Mouse (Mus musculus): ENCODE results near the gene Cphx3. TPM values are rescaled to one million over a fixed set of nuclear protein-coding genes. Genes with fewer than 3 reads are reported as not detected.
"Not testable (repeated sequence)": the region's sequence is repeated elsewhere in the genome, so short reads cannot be mapped to it uniquely, and the experiment has no call there.

The Cphx3 gene
- polyA plus RNA-seq, 1 experiment: 3.9 TPM

DNA sequence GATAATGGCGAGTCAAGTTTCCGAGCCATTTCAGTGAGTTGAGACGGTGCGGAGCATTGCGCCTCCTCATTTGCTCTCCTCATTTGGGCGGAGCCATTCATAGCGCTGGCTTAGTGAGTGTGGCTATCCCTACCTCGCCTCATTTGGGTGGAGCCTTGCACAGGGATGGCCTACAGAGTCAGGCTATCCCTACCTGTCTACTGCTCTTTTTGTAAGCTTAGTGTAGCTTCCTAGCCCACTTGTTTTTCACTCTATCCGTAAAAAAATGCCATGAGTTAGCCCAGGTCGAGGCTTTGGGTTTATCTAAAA is 14.8 kb upstream of the Cphx3 start, which contains the start of gene Tmem254c:
TSS of gene Tmem254c (minus strand) at position 31 of the 309 bp plus-strand sequence.
- not testable (repeated sequence) for H3K9ac ChIP-seq (ENCODE audit: low read depth, poor library complexity, severe bottlenecking); H3K36me3 ChIP-seq (ENCODE audit: control insufficient read depth, insufficient read depth, low read length, poor library complexity, severe bottlenecking); H3K27ac ChIP-seq (ENCODE audit: insufficient read depth, low read length); H3K9me3 ChIP-seq (replicated peaks; ENCODE audit: control insufficient read depth, insufficient read depth, low read length, poor library complexity, severe bottlenecking); H3K27me3 ChIP-seq (ENCODE audit: control insufficient read depth, insufficient read depth, low read length, poor library complexity, severe bottlenecking); H3K4me1 ChIP-seq (ENCODE audit: control insufficient read depth, insufficient read depth, low read length); H3K4me3 ChIP-seq (ENCODE audit: low read depth, low read length)

DNA sequence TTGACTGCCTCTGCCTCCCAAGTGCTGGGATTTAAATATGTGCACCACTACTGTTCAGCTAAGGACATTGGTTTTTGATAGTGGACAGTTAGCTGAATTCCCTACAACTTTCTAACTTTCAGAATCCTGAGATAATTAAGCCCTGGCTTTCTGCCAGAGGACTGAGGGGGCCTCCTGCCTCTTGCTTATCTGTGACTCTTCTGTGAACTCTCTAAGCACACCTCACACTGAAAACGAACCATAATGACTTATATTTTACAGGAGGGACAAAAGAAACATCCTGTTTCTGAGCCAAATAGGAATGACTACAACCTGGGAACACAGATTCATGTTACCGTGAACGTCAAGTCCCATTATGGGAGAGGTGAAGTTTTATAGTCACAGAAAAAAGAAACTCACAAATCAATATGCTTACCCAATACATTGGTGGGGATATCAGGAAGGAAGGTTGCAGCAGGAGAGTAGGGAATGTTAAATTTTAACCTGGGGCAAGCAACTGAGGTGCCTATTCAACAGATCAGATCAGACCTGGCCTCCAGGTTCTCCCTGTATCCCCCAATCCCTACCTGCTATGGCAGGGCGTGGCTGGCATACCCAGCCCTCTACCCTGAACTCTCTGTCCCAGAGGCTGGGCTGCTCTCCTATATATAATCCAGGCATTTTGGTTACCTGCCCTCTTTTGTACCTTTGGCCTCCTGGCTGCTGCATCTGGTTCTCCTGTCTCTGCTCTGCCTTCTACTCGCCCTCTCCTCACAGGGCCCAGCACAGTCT is 5.3 kb upstream of the Cphx3 start:
- not testable (repeated sequence) for H3K9ac ChIP-seq (ENCODE audit: low read depth, poor library complexity, severe bottlenecking); H3K27me3 ChIP-seq (ENCODE audit: control insufficient read depth, insufficient read depth, low read length, poor library complexity, severe bottlenecking); H3K4me3 ChIP-seq (ENCODE audit: low read depth, low read length); H3K4me1 ChIP-seq (ENCODE audit: control insufficient read depth, insufficient read depth, low read length); H3K9me3 ChIP-seq (replicated peaks; ENCODE audit: control insufficient read depth, insufficient read depth, low read length, poor library complexity, severe bottlenecking); H3K36me3 ChIP-seq (ENCODE audit: control insufficient read depth, insufficient read depth, low read length, poor library complexity, severe bottlenecking); H3K27ac ChIP-seq (ENCODE audit: insufficient read depth, low read length)

DNA sequence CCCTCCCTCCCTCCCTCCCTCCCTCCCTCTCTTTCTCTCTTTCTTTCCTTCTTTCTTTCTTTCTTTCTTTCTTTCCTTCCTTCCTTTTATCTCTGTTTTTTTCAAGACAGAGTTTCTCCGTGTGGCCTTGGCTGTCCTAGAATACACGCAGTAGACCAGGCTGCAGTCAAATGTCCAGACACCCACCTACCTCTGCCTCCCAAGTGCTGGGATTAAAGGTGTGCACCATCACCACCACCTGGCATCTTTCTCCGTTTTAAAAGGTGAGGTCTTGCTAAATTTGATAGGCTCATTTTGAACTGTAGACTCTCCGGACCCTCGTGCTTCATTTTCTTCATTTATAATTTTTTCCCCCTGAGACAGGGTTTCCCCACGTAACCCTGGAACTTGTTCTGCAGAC is 881 bp upstream of the Cphx3 start, which contains the start of gene Cphx2:
TSS of gene Cphx2 (plus strand) at position 301 of the 400 bp plus-strand sequence.
- not testable (repeated sequence) for H3K9ac ChIP-seq (ENCODE audit: low read depth, poor library complexity, severe bottlenecking); H3K27me3 ChIP-seq (ENCODE audit: control insufficient read depth, insufficient read depth, low read length, poor library complexity, severe bottlenecking)

DNA sequence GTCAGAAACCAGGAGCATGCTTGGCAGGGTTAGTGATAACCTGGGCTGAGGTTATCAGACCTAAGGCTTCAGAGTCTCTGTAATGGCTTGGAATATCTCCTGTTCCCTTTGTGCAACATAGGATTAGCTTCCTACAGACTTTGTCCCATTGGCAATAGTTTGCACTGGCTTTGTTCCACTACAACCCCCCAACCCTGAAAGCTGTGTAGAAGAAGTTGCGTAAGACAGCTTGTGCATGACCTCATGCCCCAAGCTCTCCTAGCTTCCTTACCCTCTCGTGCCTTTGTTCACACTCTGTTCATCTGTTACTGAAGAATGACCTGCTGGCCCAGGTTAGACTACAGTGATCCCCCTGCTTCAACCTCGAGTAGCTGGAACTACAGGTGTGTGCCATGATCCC is 15.5 kb downstream of the Cphx3 start:
- not testable (repeated sequence) for H3K4me3 ChIP-seq (ENCODE audit: low read depth, low read length); H3K9ac ChIP-seq (ENCODE audit: low read depth, poor library complexity, severe bottlenecking); H3K9me3 ChIP-seq (replicated peaks; ENCODE audit: control insufficient read depth, insufficient read depth, low read length, poor library complexity, severe bottlenecking); H3K36me3 ChIP-seq (ENCODE audit: control insufficient read depth, insufficient read depth, low read length, poor library complexity, severe bottlenecking); H3K27ac ChIP-seq (ENCODE audit: insufficient read depth, low read length); H3K27me3 ChIP-seq (ENCODE audit: control insufficient read depth, insufficient read depth, low read length, poor library complexity, severe bottlenecking); H3K4me1 ChIP-seq (ENCODE audit: control insufficient read depth, insufficient read depth, low read length)

More for the DNA sequence above, 881 bp upstream of the Cphx3 start, which contains the start of gene Cphx2:
- H3K36me3 ChIP-seq (ENCODE audit: control insufficient read depth, insufficient read depth, low read length, poor library complexity, severe bottlenecking); H3K9me3 ChIP-seq (replicated peaks; ENCODE audit: control insufficient read depth, insufficient read depth, low read length, poor library complexity, severe bottlenecking); H3K4me1 ChIP-seq (ENCODE audit: control insufficient read depth, insufficient read depth, low read length); H3K4me3 ChIP-seq (ENCODE audit: low read depth, low read length); H3K27ac ChIP-seq (ENCODE audit: insufficient read depth, low read length): not testable (repeated sequence)

DNA sequence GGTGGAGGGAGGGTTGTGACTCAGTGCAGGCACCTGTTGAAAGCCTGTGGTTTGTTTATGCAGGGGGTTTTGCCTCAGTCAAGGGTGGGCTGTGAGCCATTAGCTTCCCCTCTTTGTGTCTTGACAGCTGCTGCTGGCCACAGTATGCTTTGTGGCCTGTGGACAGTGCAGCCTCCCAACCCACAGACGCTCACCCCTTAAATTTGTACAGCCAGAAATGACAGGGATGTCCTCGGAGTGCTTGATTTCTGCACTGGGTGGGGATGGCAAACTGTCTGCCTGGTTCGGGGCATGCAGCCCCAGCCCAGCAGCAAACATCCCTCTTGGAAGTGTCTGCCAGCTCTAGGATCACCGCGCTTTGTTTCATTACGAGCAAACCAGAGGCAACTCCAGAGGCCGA is 36.1 kb downstream of the Cphx3 start, which contains the start of gene Duxbl2:
TSS of gene Duxbl2 (plus strand) at position 200 of the 400 bp plus-strand sequence.
- not testable (repeated sequence) for H3K4me1 ChIP-seq (ENCODE audit: control insufficient read depth, insufficient read depth, low read length); H3K27me3 ChIP-seq (ENCODE audit: control insufficient read depth, insufficient read depth, low read length, poor library complexity, severe bottlenecking); H3K9ac ChIP-seq (ENCODE audit: low read depth, poor library complexity, severe bottlenecking); H3K4me3 ChIP-seq (ENCODE audit: low read depth, low read length); H3K9me3 ChIP-seq (replicated peaks; ENCODE audit: control insufficient read depth, insufficient read depth, low read length, poor library complexity, severe bottlenecking); H3K36me3 ChIP-seq (ENCODE audit: control insufficient read depth, insufficient read depth, low read length, poor library complexity, severe bottlenecking); H3K27ac ChIP-seq (ENCODE audit: insufficient read depth, low read length)

DNA sequence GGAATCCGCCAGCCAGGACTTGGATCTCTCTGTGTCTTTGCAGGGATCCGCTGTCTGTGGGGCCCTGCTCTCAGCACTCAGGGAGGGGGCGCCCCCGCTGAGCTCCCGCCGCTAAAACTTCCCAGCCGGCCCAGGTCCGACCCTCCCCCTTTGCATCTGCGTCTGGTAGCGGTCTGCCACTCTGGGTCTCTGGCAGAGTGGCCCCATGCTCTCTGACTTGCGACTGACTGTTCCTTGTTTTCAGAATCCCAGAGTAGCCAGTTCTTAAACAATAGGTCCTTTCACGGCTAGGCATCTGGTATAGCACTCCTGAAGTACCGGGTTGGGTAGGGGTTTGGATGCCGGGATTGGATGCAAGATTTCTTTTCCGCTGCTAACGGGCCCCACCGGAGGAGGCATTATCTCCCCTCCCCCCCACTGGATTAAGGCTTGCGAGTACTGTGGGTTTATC is 36.5 kb downstream of the Cphx3 start:
- H3K9me3 ChIP-seq (replicated peaks; ENCODE audit: control insufficient read depth, insufficient read depth, low read length, poor library complexity, severe bottlenecking); H3K36me3 ChIP-seq (ENCODE audit: control insufficient read depth, insufficient read depth, low read length, poor library complexity, severe bottlenecking); H3K27me3 ChIP-seq (ENCODE audit: control insufficient read depth, insufficient read depth, low read length, poor library complexity, severe bottlenecking); H3K4me3 ChIP-seq (ENCODE audit: low read depth, low read length); H3K9ac ChIP-seq (ENCODE audit: low read depth, poor library complexity, severe bottlenecking); H3K4me1 ChIP-seq (ENCODE audit: control insufficient read depth, insufficient read depth, low read length); H3K27ac ChIP-seq (ENCODE audit: insufficient read depth, low read length): not testable (repeated sequence)

DNA sequence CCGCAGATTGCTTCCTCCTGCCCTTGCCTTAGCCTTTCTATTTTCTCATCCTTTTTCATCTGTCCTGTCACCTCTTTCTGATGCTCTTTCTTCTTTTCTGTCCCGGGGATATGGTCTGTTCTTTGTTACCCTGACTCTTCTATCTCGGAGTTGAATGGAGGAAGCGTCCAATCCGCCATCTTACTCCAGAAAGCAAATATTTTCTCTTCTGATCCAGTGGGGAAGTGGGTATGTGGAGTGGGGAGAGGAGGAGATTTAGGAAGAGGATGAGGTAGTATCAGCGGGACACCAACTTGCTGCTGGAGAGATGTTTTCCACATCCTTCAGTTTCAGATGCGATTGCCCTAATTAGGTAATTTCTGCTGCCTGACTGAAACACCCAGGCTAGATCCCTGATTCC is 37.0 kb downstream of the Cphx3 start:
- H3K27me3 ChIP-seq (ENCODE audit: control insufficient read depth, insufficient read depth, low read length, poor library complexity, severe bottlenecking); H3K4me1 ChIP-seq (ENCODE audit: control insufficient read depth, insufficient read depth, low read length); H3K27ac ChIP-seq (ENCODE audit: insufficient read depth, low read length); H3K9me3 ChIP-seq (replicated peaks; ENCODE audit: control insufficient read depth, insufficient read depth, low read length, poor library complexity, severe bottlenecking); H3K9ac ChIP-seq (ENCODE audit: low read depth, poor library complexity, severe bottlenecking); H3K4me3 ChIP-seq (ENCODE audit: low read depth, low read length); H3K36me3 ChIP-seq (ENCODE audit: control insufficient read depth, insufficient read depth, low read length, poor library complexity, severe bottlenecking): not testable (repeated sequence)

DNA sequence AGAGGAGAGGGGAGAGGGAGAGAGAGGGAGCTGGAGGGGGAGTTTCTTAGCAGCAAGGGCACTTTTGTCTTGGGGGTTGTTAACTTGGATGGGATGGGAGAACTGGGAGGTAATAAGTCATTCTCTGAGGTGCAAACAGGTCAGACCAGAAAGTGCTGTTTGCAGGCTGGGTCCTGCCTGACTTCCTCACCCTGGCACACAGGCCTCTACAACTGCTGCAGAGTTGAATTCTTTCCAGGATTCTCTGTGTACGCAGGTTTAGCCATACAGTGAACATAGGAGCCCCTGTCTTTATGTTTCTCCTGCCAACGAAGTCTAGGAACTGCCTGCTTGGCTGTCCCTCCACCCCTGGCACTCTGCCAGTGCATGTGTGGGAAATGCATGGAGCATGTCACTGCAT is 65.0 kb downstream of the Cphx3 start:
- H3K9ac ChIP-seq (ENCODE audit: low read depth, poor library complexity, severe bottlenecking); H3K27me3 ChIP-seq (ENCODE audit: control insufficient read depth, insufficient read depth, low read length, poor library complexity, severe bottlenecking); H3K4me1 ChIP-seq (ENCODE audit: control insufficient read depth, insufficient read depth, low read length); H3K36me3 ChIP-seq (ENCODE audit: control insufficient read depth, insufficient read depth, low read length, poor library complexity, severe bottlenecking); H3K27ac ChIP-seq (ENCODE audit: insufficient read depth, low read length); H3K4me3 ChIP-seq (ENCODE audit: low read depth, low read length); H3K9me3 ChIP-seq (replicated peaks; ENCODE audit: control insufficient read depth, insufficient read depth, low read length, poor library complexity, severe bottlenecking): not testable (repeated sequence)

DNA sequence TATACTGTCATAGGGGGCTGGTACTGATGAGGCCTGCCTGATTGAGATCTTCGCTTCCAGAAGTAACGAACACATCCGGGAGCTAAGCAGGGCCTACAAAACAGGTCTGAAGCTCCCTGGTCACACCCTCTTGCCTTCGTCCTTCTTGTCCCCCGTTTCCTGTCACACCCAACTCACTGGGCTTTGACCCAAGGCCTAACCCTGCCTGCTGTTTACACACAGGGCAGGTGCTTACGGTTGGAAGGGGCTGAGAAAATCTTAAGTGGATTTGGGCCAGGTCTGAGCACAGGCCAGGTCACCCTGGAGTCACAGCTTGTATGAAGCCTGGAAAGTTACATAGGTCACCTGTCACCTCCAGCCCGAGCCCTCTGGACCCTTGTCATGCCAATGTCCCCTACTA is 73.9 kb downstream of the Cphx3 start:
- H3K36me3 ChIP-seq (ENCODE audit: control insufficient read depth, insufficient read depth, low read length, poor library complexity, severe bottlenecking); H3K4me1 ChIP-seq (ENCODE audit: control insufficient read depth, insufficient read depth, low read length); H3K4me3 ChIP-seq (ENCODE audit: low read depth, low read length); H3K9ac ChIP-seq (ENCODE audit: low read depth, poor library complexity, severe bottlenecking); H3K9me3 ChIP-seq (replicated peaks; ENCODE audit: control insufficient read depth, insufficient read depth, low read length, poor library complexity, severe bottlenecking); H3K27ac ChIP-seq (ENCODE audit: insufficient read depth, low read length); H3K27me3 ChIP-seq (ENCODE audit: control insufficient read depth, insufficient read depth, low read length, poor library complexity, severe bottlenecking): not testable (repeated sequence)

DNA sequence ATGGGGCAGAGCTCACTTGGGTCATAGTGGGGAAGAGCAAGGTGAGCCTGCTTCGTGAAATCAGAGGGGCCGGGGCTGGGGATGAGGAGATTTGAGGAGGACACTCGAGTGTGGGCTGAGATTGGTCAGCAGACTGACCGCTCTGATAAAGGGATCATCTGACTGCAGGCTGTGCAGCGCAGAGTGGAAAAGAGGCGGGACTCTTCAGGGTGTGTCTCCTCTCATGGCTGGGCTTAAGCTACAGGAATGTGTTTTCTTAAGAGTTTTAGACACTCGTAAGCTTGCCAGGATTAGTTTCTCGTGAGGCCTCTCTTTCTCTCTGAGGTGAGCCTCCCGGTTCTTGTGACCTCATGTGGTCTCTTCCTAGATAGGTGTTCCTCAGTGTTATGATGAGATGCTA is 79.1 kb downstream of the Cphx3 start:
- not testable (repeated sequence) for H3K36me3 ChIP-seq (ENCODE audit: control insufficient read depth, insufficient read depth, low read length, poor library complexity, severe bottlenecking); H3K4me3 ChIP-seq (ENCODE audit: low read depth, low read length); H3K4me1 ChIP-seq (ENCODE audit: control insufficient read depth, insufficient read depth, low read length); H3K9ac ChIP-seq (ENCODE audit: low read depth, poor library complexity, severe bottlenecking); H3K27ac ChIP-seq (ENCODE audit: insufficient read depth, low read length); H3K9me3 ChIP-seq (replicated peaks; ENCODE audit: control insufficient read depth, insufficient read depth, low read length, poor library complexity, severe bottlenecking); H3K27me3 ChIP-seq (ENCODE audit: control insufficient read depth, insufficient read depth, low read length, poor library complexity, severe bottlenecking)

Data from ES-Bruce4 (cell line).